Mouse (Mus musculus): ENCODE measurements around the gene Rexo5. TPM values are rescaled to one million over a fixed set of nuclear protein-coding genes. Genes with fewer than 3 reads are reported as not detected.

The Rexo5 gene
- polyA plus RNA-seq, 1 experiment from 2014 or later: 16.3 TPM

GRCm38 (mm10) chr7:119852494-119852893 lies 58.7 kb downstream of the Rexo5 start:
- Histone ChIP-seq H3K4me2 (ENCODE audit: low read depth) (no peak overlapping the region), H3K36me3 (ENCODE audit: control insufficient read depth, insufficient read depth, low read length) (no peaks in the 10 kb centered on the region), H3K27ac (ENCODE audit: low read depth, low read length) (no peak overlapping the region), H3K9me3 (ENCODE audit: control insufficient read depth, low read length) (no peaks in the 10 kb centered on the region), H3K4me3 (ENCODE audit: low read depth, low read length) (no peak overlapping the region), H3K9ac (ENCODE audit: low read length) (no peak overlapping the region), H3K27me3 (ENCODE audit: control insufficient read depth, insufficient read depth, low read length) (no peaks in the 10 kb centered on the region), H3K4me1 (ENCODE audit: control insufficient read depth, insufficient read depth, low read length) (no peaks in the 10 kb centered on the region)
- ATAC-seq (ENCODE audit: insufficient read depth, low FRiP score, low TSS enrichment) (no peak), DNase-seq (ENCODE audit: low spot score) (no peak)

GRCm38 (mm10) chr7:119853186-119853585 lies 59.4 kb downstream of the Rexo5 start:
- Histone ChIP-seq H3K27me3 (ENCODE audit: control insufficient read depth, insufficient read depth, low read length) (no peaks in the 10 kb centered on the region), H3K27ac (ENCODE audit: low read depth, low read length) (no peak overlapping the region), H3K4me2 (ENCODE audit: low read depth) (no peak overlapping the region), H3K9ac (ENCODE audit: low read length) (no peak overlapping the region), H3K4me1 (ENCODE audit: control insufficient read depth, insufficient read depth, low read length) (no peaks in the 10 kb centered on the region), H3K9me3 (ENCODE audit: control insufficient read depth, low read length) (no peaks in the 10 kb centered on the region), H3K4me3 (ENCODE audit: low read depth, low read length) (no peak overlapping the region), H3K36me3 (ENCODE audit: control insufficient read depth, insufficient read depth, low read length) (no peaks in the 10 kb centered on the region)
- DNase-seq (ENCODE audit: low spot score): no peak
- no peak for ATAC-seq (ENCODE audit: insufficient read depth, low FRiP score, low TSS enrichment)
- 90% methylated on average over 1 of the region's 1 CpGs for whole genome bisulfite sequencing

- DNase-seq (ENCODE audit: low spot score): no peak
- H3K4me1 ChIP-seq (ENCODE audit: control insufficient read depth, insufficient read depth, low read length): no peaks in the 10 kb centered on the region
- no peaks in the 10 kb centered on the region for H3K27me3 ChIP-seq (ENCODE audit: control insufficient read depth, insufficient read depth, low read length)
- H3K36me3 ChIP-seq (ENCODE audit: control insufficient read depth, insufficient read depth, low read length): no peaks in the 10 kb centered on the region
- H3K9ac ChIP-seq (ENCODE audit: low read length): no peak overlapping the region
- H3K4me3 ChIP-seq (ENCODE audit: low read depth, low read length): no peak overlapping the region
- no peak overlapping the region for H3K27ac ChIP-seq (ENCODE audit: low read depth, low read length)
- 92% methylated on average over 2 of the region's 2 CpGs for WGBS
- ATAC-seq (ENCODE audit: insufficient read depth, low FRiP score, low TSS enrichment): no peak
- H3K9me3 ChIP-seq (ENCODE audit: control insufficient read depth, low read length): no peaks in the 10 kb centered on the region
- H3K4me2 ChIP-seq (ENCODE audit: low read depth): no peak overlapping the region
These were observed 60.6 kb downstream of the Rexo5 start for GRCm38 (mm10) chr7:119854362-119854761.

GRCm38 (mm10) chr7:119855031-119855430 lies 61.2 kb downstream of the Rexo5 start:
- no peak overlapping the region for H3K4me3 ChIP-seq (ENCODE audit: low read depth, low read length)
- no peaks in the 10 kb centered on the region for H3K4me1 ChIP-seq (ENCODE audit: control insufficient read depth, insufficient read depth, low read length)
- no peak for ATAC-seq (ENCODE audit: insufficient read depth, low FRiP score, low TSS enrichment)
- H3K9ac ChIP-seq (ENCODE audit: low read length): no peak overlapping the region
- no peaks in the 10 kb centered on the region for H3K36me3 ChIP-seq (ENCODE audit: control insufficient read depth, insufficient read depth, low read length)
- H3K27ac ChIP-seq (ENCODE audit: low read depth, low read length): no peak overlapping the region
- no peaks in the 10 kb centered on the region for H3K27me3 ChIP-seq (ENCODE audit: control insufficient read depth, insufficient read depth, low read length)
- no peaks in the 10 kb centered on the region for H3K9me3 ChIP-seq (ENCODE audit: control insufficient read depth, low read length)
- no peak overlapping the region for H3K4me2 ChIP-seq (ENCODE audit: low read depth)
- no peak for DNase-seq (ENCODE audit: low spot score)

GRCm38 (mm10) chr7:119859476-119859875 lies 65.7 kb downstream of the Rexo5 start:
- ATAC-seq (ENCODE audit: insufficient read depth, low FRiP score, low TSS enrichment): no peak
- WGBS: 88% methylated on average over 6 of the region's 6 CpGs
- H3K36me3 ChIP-seq (ENCODE audit: control insufficient read depth, insufficient read depth, low read length): no peaks in the 10 kb centered on the region
- no peak overlapping the region for H3K4me3 ChIP-seq (ENCODE audit: low read depth, low read length)
- H3K4me1 ChIP-seq (ENCODE audit: control insufficient read depth, insufficient read depth, low read length): peaks cover 6% of the 10 kb centered on the region; the same call in 1 of the 2 replicates
- no peak overlapping the region for H3K27ac ChIP-seq (ENCODE audit: low read depth, low read length)
- no peak for DNase-seq (ENCODE audit: low spot score)
- no peak overlapping the region for H3K9ac ChIP-seq (ENCODE audit: low read length)
- H3K27me3 ChIP-seq (ENCODE audit: control insufficient read depth, insufficient read depth, low read length): no peaks in the 10 kb centered on the region
- no peaks in the 10 kb centered on the region for H3K9me3 ChIP-seq (ENCODE audit: control insufficient read depth, low read length)
- H3K4me2 ChIP-seq (ENCODE audit: low read depth): no peak overlapping the region

GRCm38 (mm10) chr7:119860116-119860515 lies 66.3 kb downstream of the Rexo5 start:
- no peaks in the 10 kb centered on the region for H3K27me3 ChIP-seq (ENCODE audit: control insufficient read depth, insufficient read depth, low read length)
- DNase-seq (ENCODE audit: low spot score) (no peak), ATAC-seq (ENCODE audit: insufficient read depth, low FRiP score, low TSS enrichment) (no peak)
- H3K9me3 ChIP-seq (ENCODE audit: control insufficient read depth, low read length): no peaks in the 10 kb centered on the region
- 92% methylated on average over 3 of the region's 3 CpGs for WGBS
- no peaks in the 10 kb centered on the region for H3K36me3 ChIP-seq (ENCODE audit: control insufficient read depth, insufficient read depth, low read length)
- no peak overlapping the region for H3K9ac ChIP-seq (ENCODE audit: low read length)
- no peak overlapping the region for H3K27ac ChIP-seq (ENCODE audit: low read depth, low read length)
- no peak overlapping the region for H3K4me3 ChIP-seq (ENCODE audit: low read depth, low read length)
- H3K4me2 ChIP-seq (ENCODE audit: low read depth): no peak overlapping the region
- peaks cover 6% of the 10 kb centered on the region; the same call in 1 of the 2 replicates for H3K4me1 ChIP-seq (ENCODE audit: control insufficient read depth, insufficient read depth, low read length)

- H3K4me3 ChIP-seq (ENCODE audit: low read depth, low read length): no peak overlapping the region
- 90% methylated on average over 2 of the region's 2 CpGs for WGBS
- H3K36me3 ChIP-seq (ENCODE audit: control insufficient read depth, insufficient read depth, low read length): no peaks in the 10 kb centered on the region
- ATAC-seq (ENCODE audit: insufficient read depth, low FRiP score, low TSS enrichment): no peak
- no peaks in the 10 kb centered on the region for H3K27me3 ChIP-seq (ENCODE audit: control insufficient read depth, insufficient read depth, low read length)
- H3K9ac ChIP-seq (ENCODE audit: low read length): no peak overlapping the region
- H3K9me3 ChIP-seq (ENCODE audit: control insufficient read depth, low read length): no peaks in the 10 kb centered on the region
- no peak for DNase-seq (ENCODE audit: low spot score)
- H3K4me2 ChIP-seq (ENCODE audit: low read depth): no peak overlapping the region
- no peak overlapping the region for H3K27ac ChIP-seq (ENCODE audit: low read depth, low read length)
- H3K4me1 ChIP-seq (ENCODE audit: control insufficient read depth, insufficient read depth, low read length): peaks cover 6% of the 10 kb centered on the region; the same call in 1 of the 2 replicates
These were observed 66.7 kb downstream of the Rexo5 start for GRCm38 (mm10) chr7:119860554-119860953.

GRCm38 (mm10) chr7:119860971-119861334 lies 67.1 kb downstream of the Rexo5 start:
- H3K9ac ChIP-seq (ENCODE audit: low read length): no peak overlapping the region
- H3K9me3 ChIP-seq (ENCODE audit: control insufficient read depth, low read length): no peaks in the 10 kb centered on the region
- no peak for DNase-seq (ENCODE audit: low spot score)
- H3K4me1 ChIP-seq (ENCODE audit: control insufficient read depth, insufficient read depth, low read length): peaks cover 6% of the 10 kb centered on the region; the same call in 1 of the 2 replicates
- H3K4me3 ChIP-seq (ENCODE audit: low read depth, low read length): no peak overlapping the region
- no peaks in the 10 kb centered on the region for H3K27me3 ChIP-seq (ENCODE audit: control insufficient read depth, insufficient read depth, low read length)
- no peak for ATAC-seq (ENCODE audit: insufficient read depth, low FRiP score, low TSS enrichment)
- no peak overlapping the region for H3K4me2 ChIP-seq (ENCODE audit: low read depth)
- peaks cover 1% of the 10 kb centered on the region; the same call in 1 of the 2 replicates for H3K36me3 ChIP-seq (ENCODE audit: control insufficient read depth, insufficient read depth, low read length)
- H3K27ac ChIP-seq (ENCODE audit: low read depth, low read length): peak overlapping the region; percentile 45; the same call in 1 of the 2 replicates

GRCm38 (mm10) chr7:119861335-119862091 lies 67.7 kb downstream of the Rexo5 start:
- no peak overlapping the region for H3K4me3 ChIP-seq (ENCODE audit: low read depth, low read length)
- no peak overlapping the region for H3K9ac ChIP-seq (ENCODE audit: low read length)
- DNase-seq (ENCODE audit: low spot score) (peak; percentile 65), ATAC-seq (ENCODE audit: insufficient read depth, low FRiP score, low TSS enrichment) (peak; percentile 77)
- no peaks in the 10 kb centered on the region for H3K27me3 ChIP-seq (ENCODE audit: control insufficient read depth, insufficient read depth, low read length)
- H3K36me3 ChIP-seq (ENCODE audit: control insufficient read depth, insufficient read depth, low read length): peaks cover 2% of the 10 kb centered on the region; the same call in 1 of the 2 replicates
- no peaks in the 10 kb centered on the region for H3K9me3 ChIP-seq (ENCODE audit: control insufficient read depth, low read length)
- 32% methylated on average over 6 of the region's 6 CpGs for WGBS
- H3K4me2 ChIP-seq (ENCODE audit: low read depth): no peak overlapping the region
- peaks cover 6% of the 10 kb centered on the region; the same call in 1 of the 2 replicates for H3K4me1 ChIP-seq (ENCODE audit: control insufficient read depth, insufficient read depth, low read length)
- peak overlapping the region; percentile 45 for H3K27ac ChIP-seq (ENCODE audit: low read depth, low read length)
